Mouse (Mus musculus): Measurements from ENCODE around the gene Usp43. TPM values are rescaled to one million over a fixed set of nuclear protein-coding genes. Genes with fewer than 3 reads are reported as not detected.

The Usp43 gene
- total RNA-seq (2012; rRNA removed) = not detected in 2 replicates
- not detected for polyA plus RNA-seq (2012; ENCODE audit: insufficient read depth in 1 of 2, insufficient read length in 2 of 2, low read depth in 1 of 2, low replicate concordance in 2 of 2, missing spikeins in 1 of 2)

GRCm38 (mm10) chr11:67921827-67922754, at the start of gene Usp43:
Gene Usp43 (minus strand): TSS chr11:67922153.
- H3K27ac ChIP-seq (ENCODE audit: control insufficient read depth, low read depth, low read length) = no peak within 1 kb of the TSS
- H3K9me3 ChIP-seq (replicated peaks; ENCODE audit: insufficient read depth, low read length) = no peaks in the 10 kb centered on the region
- no peak for DNase-seq (ENCODE audit: low read depth, low spot score)
- H3K9ac ChIP-seq (ENCODE audit: control insufficient read depth, low read depth, low read length, poor library complexity, severe bottlenecking) = no peak within 1 kb of the TSS
- no peaks in the 10 kb centered on the region for H3K27me3 ChIP-seq (ENCODE audit: control insufficient read depth in 1 of 2, insufficient read depth in 2 of 2, low read length in 2 of 2)
- H3K79me2 ChIP-seq (ENCODE audit: control insufficient read depth, insufficient read depth, low read length, poor library complexity) = no peaks in the 10 kb centered on the region
- H3K4me3 ChIP-seq (ENCODE audit: control insufficient read depth in 1 of 2, insufficient read depth in 1 of 2, low read depth in 2 of 2, low read length in 2 of 2) = no peak within 1 kb of the TSS
- TF ChIP-seq NELFE (IDR thresholded peaks at IDR 0.05; ENCODE audit: low read depth, low read length) (no peak), KAT2A (conservative IDR thresholded peaks at IDR 0.05; ENCODE audit: low read depth, low read length) (no peak), POLR2AphosphoS2 (IDR thresholded peaks at IDR 0.05; ENCODE audit: low read length) (no peak), SIN3A (IDR thresholded peaks at IDR 0.05; ENCODE audit: low read length) (no peak), ZKSCAN1 (IDR thresholded peaks at IDR 0.05; ENCODE audit: low read depth, low read length) (no peak), GATA1 (IDR thresholded peaks at IDR 0.05; ENCODE audit: low read depth, low read length) (no peak), MYB (IDR thresholded peaks at IDR 0.05; ENCODE audit: low read depth, low read length) (no peak), MYC (IDR thresholded peaks at IDR 0.05; ENCODE audit: low read depth, low read length) (no peak), E2F4 (IDR thresholded peaks at IDR 0.05; ENCODE audit: borderline replicate concordance, low read depth, low read length) (no peak), CTCF (IDR thresholded peaks at IDR 0.05 in 2 of 3, conservative IDR thresholded peaks at IDR 0.05 in 1 of 3; ENCODE audit: control insufficient read depth in 1 of 3, insufficient read depth in 1 of 3, low read depth in 2 of 3, low read length in 3 of 3, poor library complexity in 1 of 3, severe bottlenecking in 1 of 3) (no peak), CHD2 (IDR thresholded peaks at IDR 0.05; ENCODE audit: low read length) (no peak), POLR2AphosphoS5 (IDR thresholded peaks at IDR 0.05; ENCODE audit: borderline replicate concordance, low read depth, low read length) (no peak), TAL1 (IDR thresholded peaks at IDR 0.05; ENCODE audit: low read length) (no peak), ETS1 (IDR thresholded peaks at IDR 0.05; ENCODE audit: low read depth, low read length) (no peak), BHLHE40 (IDR thresholded peaks at IDR 0.05; ENCODE audit: borderline replicate concordance, low read depth, low read length) (no peak), UBTF (IDR thresholded peaks at IDR 0.05; ENCODE audit: borderline replicate concordance, insufficient read depth, low read depth, low read length) (no peak), USF2 (IDR thresholded peaks at IDR 0.05; ENCODE audit: borderline replicate concordance in 1 of 2, insufficient read depth in 1 of 2, low read depth in 1 of 2, low read length in 2 of 2) (no peak), POLR2A (IDR thresholded peaks at IDR 0.05; ENCODE audit: control insufficient read depth in 1 of 2, insufficient read depth in 1 of 2, low read depth in 1 of 2, low read length in 2 of 2, poor library complexity in 1 of 2) (no peak), SMC3 (IDR thresholded peaks at IDR 0.05; ENCODE audit: low read depth, low read length) (no peak)
- no peaks in the 10 kb centered on the region for H3K4me1 ChIP-seq (ENCODE audit: control insufficient read depth in 1 of 2, insufficient read depth in 2 of 2, low read length in 2 of 2)
- no peaks in the 10 kb centered on the region for H3K36me3 ChIP-seq (ENCODE audit: control insufficient read depth in 1 of 2, insufficient read depth in 2 of 2, low read length in 2 of 2)

GRCm38 (mm10) chr11:67967831-67968230, 45.9 kb upstream of the Usp43 start:
- H3K9me3 ChIP-seq (replicated peaks; ENCODE audit: insufficient read depth, low read length) = no peaks in the 10 kb centered on the region
- H3K79me2 ChIP-seq (ENCODE audit: control insufficient read depth, insufficient read depth, low read length, poor library complexity) = peaks cover 6% of the 10 kb centered on the region
- H3K27me3 ChIP-seq (ENCODE audit: control insufficient read depth in 1 of 2, insufficient read depth in 2 of 2, low read length in 2 of 2) = no peaks in the 10 kb centered on the region
- no peak overlapping the region for H3K27ac ChIP-seq (ENCODE audit: control insufficient read depth, low read depth, low read length)
- peaks cover 0 to 4% of the 10 kb centered on the region in 2 experiments; a peak in 2 of 4 replicates for H3K36me3 ChIP-seq (ENCODE audit: control insufficient read depth in 1 of 2, insufficient read depth in 2 of 2, low read length in 2 of 2)
- TF ChIP-seq SIN3A (IDR thresholded peaks at IDR 0.05; ENCODE audit: low read length) (no peak), MAX (IDR thresholded peaks at IDR 0.05; ENCODE audit: low read length) (no peak), TBP (IDR thresholded peaks at IDR 0.05; ENCODE audit: low read depth, low read length) (no peak), EP300 (IDR thresholded peaks at IDR 0.05; ENCODE audit: low read depth in 1 of 2, low read length in 2 of 2) (no peak), MAFK (IDR thresholded peaks at IDR 0.05; ENCODE audit: borderline replicate concordance, low read depth, low read length) (no peak), TAL1 (IDR thresholded peaks at IDR 0.05; ENCODE audit: low read length) (no peak), TCF12 (IDR thresholded peaks at IDR 0.05; ENCODE audit: low read depth, low read length) (no peak), USF2 (IDR thresholded peaks at IDR 0.05; ENCODE audit: borderline replicate concordance in 1 of 2, insufficient read depth in 1 of 2, low read depth in 1 of 2, low read length in 2 of 2) (no peak), MAZ (IDR thresholded peaks at IDR 0.05; ENCODE audit: low read depth, low read length) (no peak), MXI1 (IDR thresholded peaks at IDR 0.05; ENCODE audit: low read depth, low read length) (no peak), UBTF (IDR thresholded peaks at IDR 0.05; ENCODE audit: borderline replicate concordance, insufficient read depth, low read depth, low read length) (no peak), ELF1 (IDR thresholded peaks at IDR 0.05; ENCODE audit: low read depth, low read length) (no peak), SMC3 (IDR thresholded peaks at IDR 0.05; ENCODE audit: low read depth, low read length) (no peak), MYC (IDR thresholded peaks at IDR 0.05; ENCODE audit: low read depth, low read length) (no peak)
- H3K9ac ChIP-seq (ENCODE audit: control insufficient read depth, low read depth, low read length, poor library complexity, severe bottlenecking) = no peak overlapping the region
- H3K4me3 ChIP-seq (ENCODE audit: control insufficient read depth in 1 of 2, insufficient read depth in 1 of 2, low read depth in 2 of 2, low read length in 2 of 2) = no peak overlapping the region
- no peak for DNase-seq (ENCODE audit: low read depth, low spot score)
- H3K4me1 ChIP-seq (ENCODE audit: control insufficient read depth in 1 of 2, insufficient read depth in 2 of 2, low read length in 2 of 2) = peaks cover 3 to 5% of the 10 kb centered on the region in 2 experiments; a peak in 2 of 4 replicates

Measured in MEL (cell line).